In genomic region chr6:8498961-8499360, GRCm38 (mm10) we compare ENCODE assay signal across 26 mouse cellular contexts.
"Had no signal": no experiment of that assay in that cellular context is flagged by ENCODE, and none has a peak within 500 bp of the region (broad histone marks: within the 10 kb centered on the region; RNA-seq: fewer than 3 reads in every experiment).

No protein-coding gene starts in this region.

- H3K27me3 ChIP-seq: heart, embryonic 13.5 days; heart, embryonic 15.5 days; hindbrain, embryonic 12.5 days; intestine, embryonic 15.5 days; limb, embryonic 12.5 days; liver, embryonic 13.5 days had no signal

- H3K9me3 ChIP-seq: heart, embryonic 13.5 days; heart, embryonic 15.5 days; hindbrain, embryonic 10.5 days; hindbrain, embryonic 12.5 days; intestine, embryonic 15.5 days; limb, embryonic 10.5 days; liver, embryonic 13.5 days had no signal

- H3K27ac ChIP-seq: heart, adult 2 months; heart, embryonic 13.5 days; heart, embryonic 15.5 days; hindbrain, embryonic 10.5 days; hindbrain, embryonic 12.5 days; hindbrain, embryonic 14.5 days; intestine, embryonic 15.5 days; layer of hippocampus, adult 2 months; limb, embryonic 10.5 days; liver, embryonic 13.5 days had no signal

- H3K36me3 ChIP-seq: heart, embryonic 13.5 days; heart, embryonic 15.5 days; hindbrain, embryonic 10.5 days; hindbrain, embryonic 12.5 days; intestine, embryonic 15.5 days; limb, embryonic 10.5 days; limb, embryonic 12.5 days; liver, embryonic 13.5 days had no signal

- ATAC-seq: hindbrain, embryonic 16.5 days; inflammation-experienced regulatory T-cells, adult 6 months; intestine, embryonic 15.5 days; intestine, postnatal 0 days had no signal

- DNase-seq: gastrocnemius, postnatal 14 days; gastrocnemius, postnatal 36 days; heart, adult 11 months; heart, adult 2 months; heart, postnatal 4 days; kidney, adult 18-20 months; kidney, adult 8-10 months; kidney, postnatal 10 days; kidney, postnatal 25 days; kidney, postnatal 4 days; liver; liver, embryonic 13.5 days had no signal

- H3K4me2 ChIP-seq: heart, embryonic 11.5 days; heart, embryonic 13.5 days; heart, embryonic 15.5 days; hindbrain, embryonic 12.5 days; hindbrain, embryonic 14.5 days; intestine, embryonic 15.5 days; limb, embryonic 12.5 days; liver, embryonic 11.5 days; liver, embryonic 13.5 days had no signal

- H3K4me3 ChIP-seq: heart, adult 2 months; heart, embryonic 13.5 days; heart, embryonic 15.5 days; hindbrain, embryonic 10.5 days; hindbrain, embryonic 12.5 days; intestine, embryonic 15.5 days; layer of hippocampus, adult 2 months; limb, embryonic 10.5 days; limb, embryonic 12.5 days; liver, embryonic 13.5 days had no signal

- H3K4me1 ChIP-seq: hindbrain, embryonic 10.5 days; hindbrain, embryonic 12.5 days; intestine, embryonic 15.5 days; limb, embryonic 10.5 days; liver, embryonic 13.5 days had no signal

- H3K9ac ChIP-seq: heart, embryonic 13.5 days; heart, embryonic 15.5 days; hindbrain, embryonic 12.5 days; hindbrain, embryonic 14.5 days; intestine, embryonic 15.5 days; limb, embryonic 12.5 days; liver, embryonic 13.5 days had no signal
